Mouse (Mus musculus): ENCODE results near the gene Tubb5. TPM values are rescaled to one million over a fixed set of nuclear protein-coding genes. Genes with fewer than 3 reads are reported as not detected.
A peak's percentile ranks its signal among the peaks of the same experiment; 100 is the strongest.

Gene Tubb5
- polyA plus RNA-seq, 1 experiment, result 1,430 TPM

DNA sequence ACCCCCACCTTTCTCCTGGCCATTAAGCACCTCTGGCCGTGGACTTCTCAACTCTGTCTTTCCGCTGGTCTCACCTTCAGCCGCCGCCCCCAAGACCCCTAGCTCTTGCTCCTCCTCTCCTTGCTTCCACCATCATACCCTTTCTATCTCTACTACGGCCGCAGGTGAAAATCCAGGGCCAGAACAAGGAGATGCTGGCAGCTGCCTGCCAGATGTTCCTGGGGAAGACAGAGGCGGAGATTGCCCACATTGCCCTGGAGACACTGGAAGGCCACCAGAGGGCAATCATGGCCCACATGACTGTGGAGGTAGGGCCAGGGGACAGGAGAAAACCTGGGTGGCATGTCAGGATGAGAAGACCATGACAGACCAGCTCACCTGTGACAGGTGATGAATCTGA lies 13.7 kb downstream of the Tubb5 start:
- peak overlapping the region; percentile 77; the same call in 1 of the 2 replicates for H3K9ac ChIP-seq (ENCODE audit: low read depth, poor library complexity, severe bottlenecking)

DNA sequence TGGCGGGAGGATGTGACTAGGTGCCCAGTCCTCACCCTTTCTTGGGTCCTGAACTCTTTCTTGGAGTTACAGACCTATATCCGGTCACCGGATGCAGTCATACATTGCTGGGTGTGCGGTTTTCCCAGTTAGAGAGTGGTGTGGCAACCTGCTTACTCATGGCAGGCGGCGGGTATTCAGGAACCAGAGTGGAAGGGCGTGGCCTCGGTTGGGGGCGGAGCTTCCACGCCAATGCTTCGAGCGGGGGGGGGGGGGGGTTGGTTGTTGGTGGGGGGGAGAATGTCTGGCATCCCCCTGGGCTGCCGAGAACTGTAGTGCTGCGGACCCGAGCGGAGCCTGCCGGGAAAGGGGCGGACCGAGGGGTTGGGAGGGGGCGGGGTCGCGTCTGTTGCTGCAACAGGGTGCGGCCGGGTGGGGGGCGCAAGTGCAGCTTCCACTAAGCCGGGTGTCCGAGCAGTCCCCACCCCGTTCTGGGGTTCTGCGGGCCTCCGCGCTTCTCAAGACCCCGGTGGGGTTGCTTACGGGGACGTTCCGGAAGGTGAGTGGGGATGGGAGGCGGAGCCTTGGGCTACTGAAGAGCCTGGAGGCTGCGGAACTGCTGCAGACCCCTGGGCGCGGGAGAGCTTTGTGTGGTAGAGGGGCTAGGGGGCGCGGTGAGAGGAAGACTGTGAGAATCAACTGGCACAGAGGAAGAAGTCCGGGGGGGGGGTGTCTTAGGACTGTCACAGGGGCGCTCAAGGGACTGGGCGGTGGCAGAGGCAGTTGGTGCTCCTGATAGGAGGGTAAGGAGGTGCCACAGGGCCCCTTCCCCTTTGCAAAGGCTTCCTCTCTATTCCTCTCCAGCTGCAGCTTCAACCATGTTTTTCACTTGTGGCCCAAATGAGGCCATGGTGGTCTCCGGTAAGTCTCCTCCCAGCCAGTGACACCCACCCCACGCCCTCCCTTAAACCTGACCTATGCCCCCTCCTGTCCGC lies 14.9 kb downstream of the Tubb5 start, which contains the start of gene Flot1:
Gene Flot1 (plus strand): TSS at position 267 of the 974 bp plus-strand sequence.
- Histone ChIP-seq H3K27ac (ENCODE audit: insufficient read depth, low read length) (0 out of 2 replicates have a peak within 1 kb of the TSS, but pooled peaks have one; percentile 8), H3K4me3 (ENCODE audit: low read depth, low read length) (peak within 1 kb of the TSS; percentile 83), H3K27me3 (ENCODE audit: control insufficient read depth, insufficient read depth, low read length, poor library complexity, severe bottlenecking) (no peaks in the 10 kb centered on the region), H3K4me1 (ENCODE audit: control insufficient read depth, insufficient read depth, low read length) (peaks cover 2% of the 10 kb centered on the region), H3K9me3 (replicated peaks; ENCODE audit: control insufficient read depth, insufficient read depth, low read length, poor library complexity, severe bottlenecking) (no peaks in the 10 kb centered on the region), H3K9ac (ENCODE audit: low read depth, poor library complexity, severe bottlenecking) (peak within 1 kb of the TSS; percentile 77), H3K36me3 (ENCODE audit: control insufficient read depth, insufficient read depth, low read length, poor library complexity, severe bottlenecking) (no peaks in the 10 kb centered on the region; the same call in 1 of the 2 replicates)
- TF ChIP-seq POLR2A (IDR thresholded peaks at IDR 0.05; ENCODE audit: insufficient read depth, low read length) (peak; percentile 21), EP300 (IDR thresholded peaks at IDR 0.05; ENCODE audit: insufficient read depth, low read depth, low read length) (0 out of 2 replicates have a peak, but pooled peaks have one; percentile 16), CTCF (IDR thresholded peaks at IDR 0.05; ENCODE audit: low read depth, low read length) (no peak)

More for the DNA sequence above, 13.7 kb downstream of the Tubb5 start:
- H3K36me3 ChIP-seq (ENCODE audit: control insufficient read depth, insufficient read depth, low read length, poor library complexity, severe bottlenecking), result no peaks in the 10 kb centered on the region; the same call in 1 of the 2 replicates
- H3K4me1 ChIP-seq (ENCODE audit: control insufficient read depth, insufficient read depth, low read length), result peaks cover 2% of the 10 kb centered on the region
- H3K9me3 ChIP-seq (replicated peaks; ENCODE audit: control insufficient read depth, insufficient read depth, low read length, poor library complexity, severe bottlenecking), result no peaks in the 10 kb centered on the region
- TF ChIP-seq CTCF (IDR thresholded peaks at IDR 0.05; ENCODE audit: low read depth, low read length), result peak; percentile 47
- no peak for TF ChIP-seq POLR2A (IDR thresholded peaks at IDR 0.05; ENCODE audit: insufficient read depth, low read length)
- TF ChIP-seq EP300 (IDR thresholded peaks at IDR 0.05; ENCODE audit: insufficient read depth, low read depth, low read length), result no peak
- no peak overlapping the region for H3K4me3 ChIP-seq (ENCODE audit: low read depth, low read length)
- H3K27me3 ChIP-seq (ENCODE audit: control insufficient read depth, insufficient read depth, low read length, poor library complexity, severe bottlenecking), result no peaks in the 10 kb centered on the region
- H3K27ac ChIP-seq (ENCODE audit: insufficient read depth, low read length), result no peak overlapping the region

DNA sequence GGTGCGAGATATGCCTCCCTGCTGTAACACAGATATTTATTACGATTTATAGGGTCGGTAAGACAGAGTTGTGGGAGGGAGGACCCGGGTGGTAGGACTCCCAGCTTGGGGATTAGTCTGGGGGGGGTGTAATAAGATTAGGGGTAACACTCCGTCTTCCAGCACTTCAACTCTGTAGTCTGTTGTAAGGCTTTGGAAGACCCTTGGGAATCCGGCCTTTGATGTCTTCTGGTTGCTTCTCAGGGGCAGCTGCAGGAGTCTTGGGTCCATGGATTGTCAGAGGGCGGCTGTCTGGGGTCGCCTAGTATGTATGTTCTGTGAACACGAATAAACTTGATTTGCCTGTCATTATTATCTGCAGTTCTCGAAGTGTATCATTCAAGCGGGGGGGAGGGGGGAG lies 15.5 kb downstream of the Tubb5 start:
- TF ChIP-seq CTCF (IDR thresholded peaks at IDR 0.05; ENCODE audit: low read depth, low read length) (no peak), EP300 (IDR thresholded peaks at IDR 0.05; ENCODE audit: insufficient read depth, low read depth, low read length) (no peak), POLR2A (IDR thresholded peaks at IDR 0.05; ENCODE audit: insufficient read depth, low read length) (no peak)
- H3K27ac ChIP-seq (ENCODE audit: insufficient read depth, low read length), result no peak overlapping the region
- no peaks in the 10 kb centered on the region for H3K9me3 ChIP-seq (replicated peaks; ENCODE audit: control insufficient read depth, insufficient read depth, low read length, poor library complexity, severe bottlenecking)
- H3K9ac ChIP-seq (ENCODE audit: low read depth, poor library complexity, severe bottlenecking), result peak overlapping the region; percentile 77
- peak overlapping the region; percentile 83 for H3K4me3 ChIP-seq (ENCODE audit: low read depth, low read length)
- H3K36me3 ChIP-seq (ENCODE audit: control insufficient read depth, insufficient read depth, low read length, poor library complexity, severe bottlenecking), result no peaks in the 10 kb centered on the region; the same call in 1 of the 2 replicates
- peaks cover 2% of the 10 kb centered on the region for H3K4me1 ChIP-seq (ENCODE audit: control insufficient read depth, insufficient read depth, low read length)
- no peaks in the 10 kb centered on the region for H3K27me3 ChIP-seq (ENCODE audit: control insufficient read depth, insufficient read depth, low read length, poor library complexity, severe bottlenecking)

DNA sequence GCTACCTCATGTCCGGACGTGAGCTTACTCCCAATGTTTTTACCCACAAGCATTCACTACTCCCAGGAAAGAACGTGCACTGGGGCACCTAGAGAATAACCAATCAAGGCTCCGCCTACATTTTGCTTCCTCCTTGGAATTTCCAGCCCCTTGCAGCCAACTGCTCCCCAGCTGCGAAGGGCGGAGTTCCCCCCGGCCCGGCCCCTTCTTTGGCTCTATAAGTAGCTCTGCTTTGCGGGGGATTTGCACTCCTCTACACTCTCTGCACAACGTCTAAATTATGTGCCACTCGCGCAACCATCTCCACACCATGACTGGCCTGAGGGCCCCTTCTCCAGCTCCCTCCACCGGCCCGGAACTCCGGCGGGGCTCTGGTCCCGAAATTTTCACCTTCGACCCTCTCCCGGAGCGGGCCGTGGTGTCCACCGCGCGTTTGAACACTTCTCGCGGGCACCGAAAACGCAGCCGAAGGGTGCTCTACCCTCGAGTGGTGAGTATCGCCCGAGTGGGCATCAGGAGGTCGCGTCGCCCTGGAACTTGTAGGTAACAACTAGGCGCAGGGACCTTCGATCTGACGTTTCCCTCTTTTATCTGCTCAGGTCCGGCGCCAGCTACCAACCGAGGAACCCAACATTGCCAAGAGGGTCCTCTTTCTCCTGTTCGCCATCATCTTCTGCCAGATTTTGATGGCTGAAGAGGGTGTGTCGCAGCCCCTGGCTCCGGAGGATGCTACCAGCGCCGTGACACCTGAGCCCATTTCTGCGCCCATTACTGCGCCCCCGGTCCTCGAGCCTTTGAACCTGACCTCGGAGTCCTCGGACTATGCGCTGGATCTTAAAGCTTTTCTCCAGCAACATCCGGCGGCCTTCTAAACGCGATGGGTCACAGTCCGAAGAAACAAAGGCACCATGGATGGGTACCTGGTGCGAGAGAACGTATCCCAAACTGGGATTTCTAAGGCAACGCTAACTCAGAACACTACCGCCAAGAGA lies 16.4 kb downstream of the Tubb5 start, which contains the start of gene Ier3:
Gene Ier3 (plus strand): TSS at position 246 of the 992 bp plus-strand sequence.
- Histone ChIP-seq H3K9ac (ENCODE audit: low read depth, poor library complexity, severe bottlenecking) (peak within 1 kb of the TSS; percentile 77), H3K27ac (ENCODE audit: insufficient read depth, low read length) (peak within 1 kb of the TSS; percentile 2; the same call in 1 of the 2 replicates), H3K9me3 (replicated peaks; ENCODE audit: control insufficient read depth, insufficient read depth, low read length, poor library complexity, severe bottlenecking) (no peaks in the 10 kb centered on the region), H3K27me3 (ENCODE audit: control insufficient read depth, insufficient read depth, low read length, poor library complexity, severe bottlenecking) (no peaks in the 10 kb centered on the region), H3K4me1 (ENCODE audit: control insufficient read depth, insufficient read depth, low read length) (peaks cover 3% of the 10 kb centered on the region), H3K4me3 (ENCODE audit: low read depth, low read length) (peak within 1 kb of the TSS; percentile 83), H3K36me3 (ENCODE audit: control insufficient read depth, insufficient read depth, low read length, poor library complexity, severe bottlenecking) (no peaks in the 10 kb centered on the region)
- no peak for TF ChIP-seq CTCF (IDR thresholded peaks at IDR 0.05; ENCODE audit: low read depth, low read length)
- TF ChIP-seq POLR2A (IDR thresholded peaks at IDR 0.05; ENCODE audit: insufficient read depth, low read length), result peak; percentile 91
- TF ChIP-seq EP300 (IDR thresholded peaks at IDR 0.05; ENCODE audit: insufficient read depth, low read depth, low read length), result 0 out of 2 replicates have a peak, but pooled peaks have one; percentile 46

DNA sequence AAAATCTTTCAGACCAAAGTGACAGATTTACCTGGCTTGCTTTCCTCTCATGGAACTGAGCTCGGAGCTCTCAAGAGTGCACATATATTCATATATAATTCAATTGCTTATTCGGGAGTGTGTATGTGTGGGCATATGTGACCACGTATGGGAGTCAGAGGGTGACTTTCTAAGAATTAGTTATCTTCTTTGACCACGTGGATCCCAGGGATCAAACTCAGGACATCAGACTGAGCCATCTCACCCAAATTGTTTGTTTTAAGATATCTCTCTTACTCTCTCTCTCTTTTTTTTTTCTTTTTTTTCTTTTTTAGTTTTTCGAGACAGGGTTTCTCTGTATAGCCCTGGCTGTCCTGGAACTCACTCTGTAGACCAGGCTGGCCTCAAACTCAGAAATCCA lies 18.0 kb downstream of the Tubb5 start:
- no peaks in the 10 kb centered on the region for H3K9me3 ChIP-seq (replicated peaks; ENCODE audit: control insufficient read depth, insufficient read depth, low read length, poor library complexity, severe bottlenecking)
- no peak overlapping the region for H3K4me3 ChIP-seq (ENCODE audit: low read depth, low read length)
- no peak overlapping the region for H3K27ac ChIP-seq (ENCODE audit: insufficient read depth, low read length)
- no peaks in the 10 kb centered on the region for H3K27me3 ChIP-seq (ENCODE audit: control insufficient read depth, insufficient read depth, low read length, poor library complexity, severe bottlenecking)
- peaks cover 3% of the 10 kb centered on the region for H3K4me1 ChIP-seq (ENCODE audit: control insufficient read depth, insufficient read depth, low read length)
- TF ChIP-seq CTCF (IDR thresholded peaks at IDR 0.05; ENCODE audit: low read depth, low read length), result no peak
- no peak for TF ChIP-seq EP300 (IDR thresholded peaks at IDR 0.05; ENCODE audit: insufficient read depth, low read depth, low read length)
- no peak for TF ChIP-seq POLR2A (IDR thresholded peaks at IDR 0.05; ENCODE audit: insufficient read depth, low read length)
- no peaks in the 10 kb centered on the region for H3K36me3 ChIP-seq (ENCODE audit: control insufficient read depth, insufficient read depth, low read length, poor library complexity, severe bottlenecking)
- H3K9ac ChIP-seq (ENCODE audit: low read depth, poor library complexity, severe bottlenecking), result no peak overlapping the region
